Mouse (Mus musculus) small intestine, adult 2 months (tissue): ENCODE data around the gene Triobp.

ENCODE experiments used
- CTCF ChIP-seq: fragments of 200-500 bp; IDR thresholded peaks from 2 replicates; pipeline ENCODE4 v1.5.1; 2012; ENCODE audit warnings: low read depth, mild to moderate bottlenecking, control low read depth, inconsistent platforms, low read length, moderate library complexity, mixed read lengths; ENCODE audit not compliant: insufficient replicate concordance, insufficient read length; ENCODE audit errors: extremely low read depth
- POLR2A ChIP-seq: fragments of 200-500 bp; IDR thresholded peaks from 2 replicates; pipeline ENCODE4 v1.6.1; 2012; ENCODE audit warnings: low read depth, mild to moderate bottlenecking, control low read depth, inconsistent platforms, low read length, moderate library complexity

GRCm38 (mm10) chr15:78934784-78935320 lies 12.7 kb upstream of the Triobp start, which contains the start of gene Nol12:
- TF ChIP-seq CTCF (peak; percentile 10; the same call in 1 of the 2 replicates), POLR2A (peak; percentile 48; the same call in 1 of the 2 replicates)
